Mouse (Mus musculus): ENCODE results near the gene Gm4131.

Gene Gm4131

GRCm38 (mm10) chr14:62457420-62458181 is 109.1 kb downstream of the Gm4131 start:
- peak; percentile 75 for DNase-seq (ENCODE audit: low read depth, low spot score)

- no peak for DNase-seq (ENCODE audit: low read depth, low spot score)
These were observed 110.4 kb downstream of the Gm4131 start, which contains the start of gene Gucy1b2 for GRCm38 (mm10) chr14:62456239-62456747. Gene Gucy1b2 (minus strand): TSS chr14:62456289.

GRCm38 (mm10) chr14:62455570-62455879 is 111.2 kb downstream of the Gm4131 start:
- DNase-seq (ENCODE audit: low read depth, low spot score), result no peak

- DNase-seq (ENCODE audit: low read depth, low spot score), result no peak
These were observed 111.8 kb downstream of the Gm4131 start for GRCm38 (mm10) chr14:62454760-62455569.

GRCm38 (mm10) chr14:62454136-62454535 is 112.6 kb downstream of the Gm4131 start:
- DNase-seq (ENCODE audit: low read depth, low spot score), result no peak

GRCm38 (mm10) chr14:62453276-62453675 is 113.4 kb downstream of the Gm4131 start:
- no peak for DNase-seq (ENCODE audit: low read depth, low spot score)

- no peak for DNase-seq (ENCODE audit: low read depth, low spot score)
These were observed 116.0 kb downstream of the Gm4131 start for GRCm38 (mm10) chr14:62450706-62451105.

- DNase-seq (ENCODE audit: low read depth, low spot score), result no peak
These were observed 119.5 kb downstream of the Gm4131 start for GRCm38 (mm10) chr14:62447214-62447548.

- no peak for DNase-seq (ENCODE audit: low read depth, low spot score)
These were observed 120.1 kb downstream of the Gm4131 start for GRCm38 (mm10) chr14:62446385-62447213.

- no peak for DNase-seq (ENCODE audit: low read depth, low spot score)
These were observed 122.8 kb downstream of the Gm4131 start for GRCm38 (mm10) chr14:62443840-62444430.

- DNase-seq (ENCODE audit: low read depth, low spot score), result no peak
These were observed 123.8 kb downstream of the Gm4131 start for GRCm38 (mm10) chr14:62442971-62443370.

- no peak for DNase-seq (ENCODE audit: low read depth, low spot score)
These were observed 126.7 kb downstream of the Gm4131 start for GRCm38 (mm10) chr14:62440036-62440435.

GRCm38 (mm10) chr14:62438236-62438635 is 128.5 kb downstream of the Gm4131 start:
- DNase-seq (ENCODE audit: low read depth, low spot score), result no peak

- no peak for DNase-seq (ENCODE audit: low read depth, low spot score)
These were observed 128.9 kb downstream of the Gm4131 start for GRCm38 (mm10) chr14:62437806-62438205.

GRCm38 (mm10) chr14:62425277-62425691 is 141.4 kb downstream of the Gm4131 start:
- no peak for DNase-seq (ENCODE audit: low read depth, low spot score)

GRCm38 (mm10) chr14:62422265-62422664 is 144.5 kb downstream of the Gm4131 start:
- DNase-seq (ENCODE audit: low read depth, low spot score), result no peak

- peak; percentile 34 for DNase-seq (ENCODE audit: low read depth, low spot score)
These were observed 149.2 kb downstream of the Gm4131 start for GRCm38 (mm10) chr14:62417501-62417900.

- peak; percentile 26 for DNase-seq (ENCODE audit: low read depth, low spot score)
These were observed 150.0 kb downstream of the Gm4131 start for GRCm38 (mm10) chr14:62416742-62417134.

GRCm38 (mm10) chr14:62416007-62416741 is 150.5 kb downstream of the Gm4131 start:
- no peak for DNase-seq (ENCODE audit: low read depth, low spot score)
